Mouse (Mus musculus) forebrain, postnatal 0 days (tissue): Measurements from ENCODE around the gene C130032M10Rik. TPM values are rescaled to one million over a fixed set of nuclear protein-coding genes. Genes with fewer than 3 reads are reported as not detected.

Experiments used
- ATAC-seq: fragments of 200-750 bp; cut with Nextera tagmentation; 2 replicates; pipeline ENCODE4 v1.8.0; 2017; ENCODE audit warnings: mild to moderate bottlenecking, moderate library complexity
- DNase-seq: peaks from one replicate; pipeline ENCODE4 v3.0.0-alpha.2; 2015
- H3K27ac ChIP-seq: fragments of 300-500 bp; sonication (generic); 2 replicates; pipeline ENCODE4 v1.5.1; 2014; ENCODE audit warnings: low read depth, mild to moderate bottlenecking, antibody characterized with exemption, low read length, moderate library complexity, mixed read lengths
- H3K27me3 ChIP-seq: fragments of 300-500 bp; sonication (generic); 2 replicates; pipeline ENCODE4 v1.6.1; 2014; ENCODE audit warnings: mild to moderate bottlenecking, low read length, mixed read lengths; ENCODE audit not compliant: insufficient read depth
- H3K36me3 ChIP-seq: fragments of 300-500 bp; sonication (generic); 2 replicates; pipeline ENCODE4 v1.6.1; 2014; ENCODE audit warnings: mild to moderate bottlenecking, moderate library complexity; ENCODE audit not compliant: insufficient read depth
- H3K4me1 ChIP-seq: fragments of 300-500 bp; sonication (generic); 2 replicates; pipeline ENCODE4 v1.6.1; 2014; ENCODE audit warnings: antibody characterized with exemption; ENCODE audit not compliant: insufficient read depth
- H3K4me2 ChIP-seq: fragments of 300-500 bp; sonication (generic); 2 replicates; pipeline ENCODE4 v1.6.1; 2014; ENCODE audit warnings: low read depth, mild to moderate bottlenecking, moderate library complexity
- H3K4me3 ChIP-seq: fragments of 300-500 bp; sonication (generic); 2 replicates; pipeline ENCODE4 v1.5.1; 2014; ENCODE audit warnings: low read depth, low read length, mixed read lengths
- H3K9ac ChIP-seq: fragments of 300-500 bp; sonication (generic); 2 replicates; pipeline ENCODE4 v1.6.1; 2014; ENCODE audit warnings: mild to moderate bottlenecking
- H3K9me3 ChIP-seq: fragments of 300-500 bp; sonication (generic); 2 replicates; pipeline ENCODE4 v1.6.1; 2016; ENCODE audit warnings: low read length
- CTCF ChIP-seq: sonication (generic); IDR thresholded peaks from 2 replicates; pipeline ENCODE4 v1.5.1; 2016; ENCODE audit warnings: antibody characterized with exemption, control low read depth, low read depth
- WGBS: fragments of 180-500 bp; shearing (Covaris S2); extraction: QIAGEN DNeasy Blood & Tissue Kit; methylation state at CpG from one replicate; pipeline ENCODE4 v1.1.7; 2014; 5-methylcytosine and 5-hydroxymethylcytosine counted together
- polyA plus RNA-seq: library from polyadenylated mRNA; unstranded; fragments of >200 nt; fragmentation: Nextera tagmentation; extraction: Ambion mirVana; gene quantifications from 2 replicates; pipeline ENCODE4 v1.2.1, GENCODE M21; 2015
- total RNA-seq: library from RNA; depleted of rRNA; stranded (reverse); fragments of >200 nt; gene quantifications from 2 replicates; pipeline ENCODE4 v1.2.3, GENCODE M21; 2014

The C130032M10Rik gene
- total and polyA plus RNA-seq, 2 experiments from 2014 or later: not detected

- ATAC-seq (no peak), DNase-seq (no peak)
- 0 out of 2 replicates have a peak, but pooled peaks cover 2% of the 10 kb centered on the region for H3K4me1 ChIP-seq
- peaks cover 54% of the 10 kb centered on the region for H3K27me3 ChIP-seq
- no peaks in the 10 kb centered on the region for H3K36me3 ChIP-seq
- no peak overlapping the region for H3K27ac ChIP-seq
- no peak overlapping the region for H3K9ac ChIP-seq
- H3K4me2 ChIP-seq: no peak overlapping the region
- TF ChIP-seq CTCF: no peak
- H3K4me3 ChIP-seq: no peak overlapping the region
- 17% methylated on average over 7 of the region's 7 CpGs for WGBS
- H3K9me3 ChIP-seq: no peaks in the 10 kb centered on the region
These were observed 44.6 kb downstream of the C130032M10Rik start for GRCm38 (mm10) chr9:114560141-114560540.

GRCm38 (mm10) chr9:114560771-114561670 is 45.5 kb downstream of the C130032M10Rik start:
- Histone ChIP-seq H3K4me1 (0 out of 2 replicates have a peak, but pooled peaks cover 2% of the 10 kb centered on the region), H3K9ac (no peak overlapping the region), H3K27ac (no peak overlapping the region), H3K36me3 (no peaks in the 10 kb centered on the region), H3K4me3 (no peak overlapping the region), H3K9me3 (no peaks in the 10 kb centered on the region), H3K27me3 (peaks cover 54% of the 10 kb centered on the region), H3K4me2 (no peak overlapping the region)
- ATAC-seq (no peak), DNase-seq (no peak)
- 2% methylated on average over 36 of the region's 36 CpGs for WGBS
- no peak for TF ChIP-seq CTCF

GRCm38 (mm10) chr9:114561671-114561971 is 46.1 kb downstream of the C130032M10Rik start:
- H3K27me3 ChIP-seq: peaks cover 54% of the 10 kb centered on the region
- 0 out of 2 replicates have a peak, but pooled peaks cover 2% of the 10 kb centered on the region for H3K4me1 ChIP-seq
- no peak overlapping the region for H3K4me3 ChIP-seq
- ATAC-seq (no peak), DNase-seq (no peak)
- no peak overlapping the region for H3K27ac ChIP-seq
- H3K36me3 ChIP-seq: no peaks in the 10 kb centered on the region
- no peak for TF ChIP-seq CTCF
- H3K9ac ChIP-seq: no peak overlapping the region
- no peak overlapping the region for H3K4me2 ChIP-seq
- WGBS: 2% methylated on average over 12 of the region's 12 CpGs
- H3K9me3 ChIP-seq: no peaks in the 10 kb centered on the region

- Histone ChIP-seq H3K4me2 (peak overlapping the region; percentile 77), H3K27ac (no peak overlapping the region), H3K27me3 (peaks cover 49% of the 10 kb centered on the region), H3K4me1 (0 out of 2 replicates have a peak, but pooled peaks cover 2% of the 10 kb centered on the region), H3K9ac (no peak overlapping the region), H3K36me3 (no peaks in the 10 kb centered on the region), H3K9me3 (no peaks in the 10 kb centered on the region), H3K4me3 (peak overlapping the region; percentile 53)
- no peak for DNase-seq
- no peak for ATAC-seq
- WGBS: under 1% methylated on average over 81 of the region's 101 CpGs
- TF ChIP-seq CTCF: no peak
These were observed 46.8 kb downstream of the C130032M10Rik start for GRCm38 (mm10) chr9:114562031-114562918.

- ATAC-seq (peak; percentile 86), DNase-seq (peak; percentile 69)
- no peak for TF ChIP-seq CTCF
- H3K27me3 ChIP-seq: peaks cover 49% of the 10 kb centered on the region
- H3K4me2 ChIP-seq: peak overlapping the region; percentile 77
- H3K4me1 ChIP-seq: 0 out of 2 replicates have a peak, but pooled peaks cover 2% of the 10 kb centered on the region
- WGBS: 2% methylated on average over 104 of the region's 122 CpGs
- no peaks in the 10 kb centered on the region for H3K9me3 ChIP-seq
- peak overlapping the region; percentile 53 for H3K4me3 ChIP-seq
- no peaks in the 10 kb centered on the region for H3K36me3 ChIP-seq
- peak overlapping the region; percentile 57 for H3K9ac ChIP-seq
- H3K27ac ChIP-seq: no peak overlapping the region
These were observed 47.6 kb downstream of the C130032M10Rik start for GRCm38 (mm10) chr9:114562919-114563751.
